Mouse (Mus musculus) testis, adult 2 months (tissue): Measurements from ENCODE around the gene Epha2.

Source experiments
- CTCF ChIP-seq: fragments of 200-500 bp; IDR thresholded peaks from 2 replicates; pipeline ENCODE4 v1.5.1; 2012; ENCODE audit warnings: low read depth, mild to moderate bottlenecking, inconsistent platforms, low read length, moderate library complexity; ENCODE audit not compliant: control insufficient read depth, insufficient read depth, insufficient replicate concordance
- POLR2A ChIP-seq: fragments of 200-500 bp; IDR thresholded peaks from 2 replicates; pipeline ENCODE4 v1.6.1; 2012; ENCODE audit warnings: low read depth, mild to moderate bottlenecking, inconsistent platforms, low read length, moderate library complexity; ENCODE audit not compliant: control insufficient read depth

- TF ChIP-seq CTCF = no peak
- no peak for TF ChIP-seq POLR2A
Observed at GRCm38 (mm10) chr4:141282623-141283022, 18.4 kb upstream of the Epha2 start.
